Mouse (Mus musculus): ENCODE results near the gene Mamdc4.

Mamdc4 gene

GRCm38 (mm10) chr2:25582466-25583119 lies 7.9 kb upstream of the Mamdc4 start:
- peak; percentile 28 for DNase-seq (ENCODE audit: low read depth, low spot score)

GRCm38 (mm10) chr2:25581901-25582301 lies 7.3 kb upstream of the Mamdc4 start:
- no peak for DNase-seq (ENCODE audit: low read depth, low spot score)

GRCm38 (mm10) chr2:25581294-25581864 lies 6.7 kb upstream of the Mamdc4 start, which contains the start of gene Ajm1:
Gene Ajm1 (minus strand): TSS chr2:25581757.
- DNase-seq (ENCODE audit: low read depth, low spot score), result peak; percentile 81

- DNase-seq (ENCODE audit: low read depth, low spot score), result no peak
Observed at GRCm38 (mm10) chr2:25580621-25581101, 6.0 kb upstream of the Mamdc4 start.

- DNase-seq (ENCODE audit: low read depth, low spot score), result peak; percentile 39
Observed at GRCm38 (mm10) chr2:25579737-25580460, 5.3 kb upstream of the Mamdc4 start.

- no peak for DNase-seq (ENCODE audit: low read depth, low spot score)
Observed at GRCm38 (mm10) chr2:25578796-25579736, 4.4 kb upstream of the Mamdc4 start.

GRCm38 (mm10) chr2:25577951-25578795 lies 3.5 kb upstream of the Mamdc4 start:
- DNase-seq (ENCODE audit: low read depth, low spot score), result peak; percentile 52

- DNase-seq (ENCODE audit: low read depth, low spot score), result peak; percentile 30
Observed at GRCm38 (mm10) chr2:25576965-25577891, 2.6 kb upstream of the Mamdc4 start.

GRCm38 (mm10) chr2:25576028-25576850 lies 1.6 kb upstream of the Mamdc4 start:
- no peak for DNase-seq (ENCODE audit: low read depth, low spot score)

- DNase-seq (ENCODE audit: low read depth, low spot score), result peak; percentile 30
Observed at GRCm38 (mm10) chr2:25575432-25576027, 885 bp upstream of the Mamdc4 start.

GRCm38 (mm10) chr2:25574136-25574535 lies 509 bp downstream of the Mamdc4 start:
- DNase-seq (ENCODE audit: low read depth, low spot score), result no peak

GRCm38 (mm10) chr2:25573068-25573467 lies 1.6 kb downstream of the Mamdc4 start:
- DNase-seq (ENCODE audit: low read depth, low spot score), result no peak

GRCm38 (mm10) chr2:25571221-25571620 lies 3.4 kb downstream of the Mamdc4 start:
- DNase-seq (ENCODE audit: low read depth, low spot score), result no peak

- no peak for DNase-seq (ENCODE audit: low read depth, low spot score)
Observed at GRCm38 (mm10) chr2:25569323-25569722, 5.3 kb downstream of the Mamdc4 start.

GRCm38 (mm10) chr2:25568473-25569019 lies 6.1 kb downstream of the Mamdc4 start:
- no peak for DNase-seq (ENCODE audit: low read depth, low spot score)

- DNase-seq (ENCODE audit: low read depth, low spot score), result no peak
Observed at GRCm38 (mm10) chr2:25566558-25566957, 8.1 kb downstream of the Mamdc4 start.

GRCm38 (mm10) chr2:25565741-25566140 lies 8.9 kb downstream of the Mamdc4 start:
- DNase-seq (ENCODE audit: low read depth, low spot score), result no peak

- DNase-seq (ENCODE audit: low read depth, low spot score), result no peak
Observed at GRCm38 (mm10) chr2:25561946-25562345, 12.7 kb downstream of the Mamdc4 start.

Measured in mesoderm, embryonic 11.5 days (tissue).